Mouse (Mus musculus) midbrain, embryonic 15.5 days (tissue): ENCODE measurements around the gene Tmem110. TPM values are rescaled to one million over a fixed set of nuclear protein-coding genes. Genes with fewer than 3 reads are reported as not detected.

Experiments
- ATAC-seq: fragments of 200-750 bp; cut with Nextera tagmentation; replicated peaks from 2 replicates; pipeline ENCODE4 v1.8.0; 2017; ENCODE audit warnings: moderate TSS enrichment
- H3K27ac ChIP-seq: fragments of 300-500 bp; sonication (generic); 2 replicates; pipeline ENCODE4 v1.5.1; 2015; ENCODE audit warnings: mild to moderate bottlenecking, inconsistent platforms
- H3K27me3 ChIP-seq: fragments of 300-500 bp; sonication (generic); replicated peaks from 2 replicates; pipeline ENCODE4 v1.6.1; 2015; ENCODE audit warnings: inconsistent platforms
- H3K36me3 ChIP-seq: fragments of 300-500 bp; sonication (generic); replicated peaks from 2 replicates; pipeline ENCODE4 v1.6.1; 2015; ENCODE audit warnings: inconsistent platforms
- H3K4me1 ChIP-seq: fragments of 300-500 bp; sonication (generic); 2 replicates; pipeline ENCODE4 v1.6.1; 2015; ENCODE audit warnings: inconsistent platforms
- H3K4me2 ChIP-seq: fragments of 300-500 bp; sonication (generic); 2 replicates; pipeline ENCODE4 v1.6.1; 2015; ENCODE audit warnings: inconsistent platforms, mild to moderate bottlenecking, moderate library complexity
- H3K4me3 ChIP-seq: fragments of 300-500 bp; sonication (generic); 2 replicates; pipeline ENCODE4 v1.5.1; 2015; ENCODE audit warnings: mild to moderate bottlenecking, inconsistent platforms
- H3K9ac ChIP-seq: fragments of 300-500 bp; sonication (generic); 2 replicates; pipeline ENCODE4 v1.6.1; 2015; ENCODE audit warnings: mild to moderate bottlenecking, inconsistent platforms
- H3K9me3 ChIP-seq: fragments of 300-500 bp; sonication (generic); 2 replicates; pipeline ENCODE4 v1.6.1; 2016; ENCODE audit warnings: inconsistent platforms
- WGBS: fragments of 180-500 bp; shearing (Covaris S2); methylation state at CpG from one replicate; pipeline ENCODE4 v1.1.7; 2015; ENCODE audit warnings: mixed read lengths; 5-methylcytosine and 5-hydroxymethylcytosine counted together
- polyA plus RNA-seq: library from polyadenylated mRNA; unstranded; fragments of >200 nt; fragmentation: Nextera tagmentation; extraction: Ambion mirVana; gene quantifications from 2 replicates; pipeline ENCODE4 v1.2.1, GENCODE M21; 2015

Tmem110 gene
- polyA plus RNA-seq, 1 experiment from 2014 or later, result 22.7 TPM

GRCm38 (mm10) chr14:30880811-30881717 lies 55.7 kb downstream of the Tmem110 start:
- no peak overlapping the region for H3K4me3 ChIP-seq
- 87% methylated on average over 17 of the region's 17 CpGs for WGBS

GRCm38 (mm10) chr14:30881718-30882108 lies 56.3 kb downstream of the Tmem110 start:
- no peak overlapping the region for H3K27ac ChIP-seq
- no peaks in the 10 kb centered on the region for H3K9me3 ChIP-seq
- H3K4me1 ChIP-seq, result no peaks in the 10 kb centered on the region
- no peak overlapping the region for H3K4me2 ChIP-seq
- no peak for ATAC-seq
- H3K36me3 ChIP-seq, result no peaks in the 10 kb centered on the region
- H3K27me3 ChIP-seq, result no peaks in the 10 kb centered on the region
- WGBS, result 86% methylated on average over 3 of the region's 3 CpGs
- no peak overlapping the region for H3K4me3 ChIP-seq
- H3K9ac ChIP-seq, result no peak overlapping the region

More at GRCm38 (mm10) chr14:30880811-30881717, 55.7 kb downstream of the Tmem110 start:
- H3K27ac ChIP-seq, result no peak overlapping the region
- H3K36me3 ChIP-seq, result no peaks in the 10 kb centered on the region
- H3K9me3 ChIP-seq, result no peaks in the 10 kb centered on the region
- H3K4me1 ChIP-seq, result no peaks in the 10 kb centered on the region
- no peak overlapping the region for H3K9ac ChIP-seq
- H3K27me3 ChIP-seq, result no peaks in the 10 kb centered on the region
- H3K4me2 ChIP-seq, result no peak overlapping the region
- no peak for ATAC-seq

- H3K9ac ChIP-seq, result no peak overlapping the region
- H3K27ac ChIP-seq, result no peak overlapping the region
- no peak for ATAC-seq
- H3K27me3 ChIP-seq, result no peaks in the 10 kb centered on the region
- H3K4me3 ChIP-seq, result no peak overlapping the region
- H3K9me3 ChIP-seq, result no peaks in the 10 kb centered on the region
- no peak overlapping the region for H3K4me2 ChIP-seq
- H3K4me1 ChIP-seq, result no peaks in the 10 kb centered on the region
- H3K36me3 ChIP-seq, result no peaks in the 10 kb centered on the region
- 15% methylated on average over 3 of the region's 3 CpGs for WGBS
These were observed 59.9 kb downstream of the Tmem110 start for GRCm38 (mm10) chr14:30885298-30885697.

GRCm38 (mm10) chr14:30886204-30886603 lies 60.8 kb downstream of the Tmem110 start, which contains the start of gene Itih4:
TSS of gene Itih4 (plus strand) at chr14:30886476.
- H3K9me3 ChIP-seq, result no peaks in the 10 kb centered on the region

GRCm38 (mm10) chr14:30888271-30888732 lies 62.9 kb downstream of the Tmem110 start:
- ATAC-seq, result no peak
- Histone ChIP-seq H3K4me2 (no peak overlapping the region), H3K9ac (no peak overlapping the region), H3K4me1 (no peaks in the 10 kb centered on the region), H3K36me3 (no peaks in the 10 kb centered on the region), H3K4me3 (no peak overlapping the region), H3K27me3 (no peaks in the 10 kb centered on the region), H3K9me3 (no peaks in the 10 kb centered on the region), H3K27ac (no peak overlapping the region)
- 25% methylated on average over 9 of the region's 9 CpGs for WGBS

More at GRCm38 (mm10) chr14:30886204-30886603, 60.8 kb downstream of the Tmem110 start, which contains the start of gene Itih4:
- Histone ChIP-seq H3K9ac (no peak within 1 kb of the TSS), H3K4me2 (no peak within 1 kb of the TSS), H3K27ac (no peak within 1 kb of the TSS), H3K36me3 (no peaks in the 10 kb centered on the region), H3K4me1 (no peaks in the 10 kb centered on the region), H3K27me3 (no peaks in the 10 kb centered on the region), H3K4me3 (no peak within 1 kb of the TSS)
- 93% methylated on average over 3 of the region's 3 CpGs for WGBS
- ATAC-seq, result no peak

GRCm38 (mm10) chr14:30899972-30900371 lies 74.6 kb downstream of the Tmem110 start:
- ATAC-seq, result no peak

GRCm38 (mm10) chr14:30902628-30903027 lies 77.2 kb downstream of the Tmem110 start:
- H3K4me1 ChIP-seq, result no peaks in the 10 kb centered on the region
- no peak overlapping the region for H3K4me3 ChIP-seq
- WGBS, result 93% methylated on average over 5 of the region's 5 CpGs
- H3K9ac ChIP-seq, result no peak overlapping the region
- H3K36me3 ChIP-seq, result no peaks in the 10 kb centered on the region
- no peak for ATAC-seq
- no peaks in the 10 kb centered on the region for H3K9me3 ChIP-seq
- H3K27ac ChIP-seq, result no peak overlapping the region
- H3K4me2 ChIP-seq, result no peak overlapping the region
- H3K27me3 ChIP-seq, result no peaks in the 10 kb centered on the region

More at GRCm38 (mm10) chr14:30899972-30900371, 74.6 kb downstream of the Tmem110 start:
- Histone ChIP-seq H3K4me1 (no peaks in the 10 kb centered on the region), H3K4me2 (no peak overlapping the region), H3K27ac (no peak overlapping the region), H3K36me3 (no peaks in the 10 kb centered on the region), H3K9ac (no peak overlapping the region), H3K27me3 (no peaks in the 10 kb centered on the region), H3K4me3 (no peak overlapping the region), H3K9me3 (no peaks in the 10 kb centered on the region)
- WGBS, result 17% methylated on average over 3 of the region's 3 CpGs

GRCm38 (mm10) chr14:30903036-30903435 lies 77.6 kb downstream of the Tmem110 start:
- Histone ChIP-seq H3K9me3 (no peaks in the 10 kb centered on the region), H3K9ac (no peak overlapping the region), H3K27me3 (no peaks in the 10 kb centered on the region), H3K27ac (no peak overlapping the region), H3K4me3 (no peak overlapping the region), H3K4me2 (no peak overlapping the region), H3K4me1 (no peaks in the 10 kb centered on the region), H3K36me3 (no peaks in the 10 kb centered on the region)
- no peak for ATAC-seq
- 75% methylated on average over 3 of the region's 3 CpGs for WGBS

- Histone ChIP-seq H3K36me3 (no peaks in the 10 kb centered on the region), H3K27ac (no peak overlapping the region), H3K4me1 (no peaks in the 10 kb centered on the region), H3K27me3 (no peaks in the 10 kb centered on the region), H3K4me3 (no peak overlapping the region), H3K4me2 (no peak overlapping the region), H3K9ac (no peak overlapping the region), H3K9me3 (no peaks in the 10 kb centered on the region)
- no peak for ATAC-seq
- WGBS, result 83% methylated on average over 8 of the region's 8 CpGs
These were observed 78.9 kb downstream of the Tmem110 start for GRCm38 (mm10) chr14:30904307-30904706.

GRCm38 (mm10) chr14:30906001-30906400 lies 80.6 kb downstream of the Tmem110 start:
- Histone ChIP-seq H3K9me3 (no peaks in the 10 kb centered on the region), H3K4me1 (no peaks in the 10 kb centered on the region), H3K27me3 (no peaks in the 10 kb centered on the region), H3K27ac (no peak overlapping the region), H3K9ac (no peak overlapping the region), H3K4me2 (no peak overlapping the region), H3K36me3 (no peaks in the 10 kb centered on the region), H3K4me3 (no peak overlapping the region)
- 92% methylated on average over 6 of the region's 6 CpGs for WGBS
- no peak for ATAC-seq

- no peaks in the 10 kb centered on the region for H3K4me1 ChIP-seq
- no peak overlapping the region for H3K27ac ChIP-seq
- no peak for ATAC-seq
- no peaks in the 10 kb centered on the region for H3K36me3 ChIP-seq
- H3K4me2 ChIP-seq, result no peak overlapping the region
- WGBS, result 90% methylated on average over 3 of the region's 3 CpGs
- no peak overlapping the region for H3K4me3 ChIP-seq
- H3K27me3 ChIP-seq, result no peaks in the 10 kb centered on the region
- H3K9me3 ChIP-seq, result no peaks in the 10 kb centered on the region
- no peak overlapping the region for H3K9ac ChIP-seq
These were observed 82.5 kb downstream of the Tmem110 start for GRCm38 (mm10) chr14:30907814-30908265.

GRCm38 (mm10) chr14:30911141-30911540 lies 85.8 kb downstream of the Tmem110 start:
- no peaks in the 10 kb centered on the region for H3K27me3 ChIP-seq
- 91% methylated on average over 8 of the region's 8 CpGs for WGBS
- no peaks in the 10 kb centered on the region for H3K9me3 ChIP-seq
- H3K4me3 ChIP-seq, result no peak overlapping the region
- no peak overlapping the region for H3K4me2 ChIP-seq
- H3K4me1 ChIP-seq, result no peaks in the 10 kb centered on the region
- no peaks in the 10 kb centered on the region for H3K36me3 ChIP-seq
- no peak for ATAC-seq
- no peak overlapping the region for H3K9ac ChIP-seq
- H3K27ac ChIP-seq, result no peak overlapping the region
